Mouse (Mus musculus) CH12.LX (cell line): Measurements from ENCODE around the gene Zmat5. TPM values are rescaled to one million over a fixed set of nuclear protein-coding genes. Genes with fewer than 3 reads are reported as not detected.

Experiments
- DNase-seq: peaks from one replicate; pipeline ENCODE4 v3.0.0-alpha.2; 2013; ENCODE audit errors: extremely low read depth
- H3K27ac ChIP-seq: 2 replicates; pipeline ENCODE4 v1.5.1; 2012; ENCODE audit warnings: low read depth, mild to moderate bottlenecking, control low read depth, moderate library complexity; ENCODE audit not compliant: insufficient read depth
- H3K27me3 ChIP-seq: replicated peaks from 2 replicates; pipeline ENCODE3; 2012; ENCODE audit warnings: inconsistent platforms
- H3K36me3 ChIP-seq, 2 experiments: replicated peaks in 1 of 2; 2 replicates each; pipeline versions ENCODE3 to v1.6.1; 2012; ENCODE audit warnings: inconsistent platforms in 1 of 2, low read length in 1 of 2, mild to moderate bottlenecking in 1 of 2, mixed read lengths in 1 of 2, moderate library complexity in 1 of 2; ENCODE audit not compliant: control insufficient read depth in 1 of 2, insufficient read depth in 1 of 2
- H3K4me1 ChIP-seq, 2 experiments: 2 replicates each; pipeline ENCODE4 v1.6.1; 2012; ENCODE audit warnings: inconsistent platforms in 1 of 2, moderate library complexity in 1 of 2; ENCODE audit not compliant: insufficient read depth in 2 of 2, control insufficient read depth in 1 of 2
- H3K4me2 ChIP-seq: 2 replicates; pipeline ENCODE4 v1.6.1; 2012; ENCODE audit warnings: low read depth, mild to moderate bottlenecking, control low read depth; ENCODE audit not compliant: poor library complexity, insufficient read depth, severe bottlenecking
- H3K4me3 ChIP-seq, 3 experiments: fragments of 150-350 bp in 1 of 3; sonication (generic) in 1 of 3; replicated peaks in 1 of 3; 2 replicates each; pipeline versions ENCODE3 to v1.5.1; 2011 to 2012; ENCODE audit warnings: low read depth in 2 of 3, low read length in 2 of 3, mild to moderate bottlenecking in 2 of 3, moderate library complexity in 2 of 3, control low read depth in 1 of 3, improper control_type of control experiment in 1 of 3, inconsistent platforms in 1 of 3, mixed read lengths in 1 of 3; ENCODE audit not compliant: poor library complexity in 1 of 3
- H3K79me2 ChIP-seq: replicated peaks from 2 replicates; pipeline ENCODE4 v1.6.1; 2012; ENCODE audit warnings: mild to moderate bottlenecking, moderate library complexity; ENCODE audit not compliant: control insufficient read depth, poor library complexity, insufficient read depth, severe bottlenecking; ENCODE audit errors: extremely low read depth
- H3K9ac ChIP-seq: 2 replicates; pipeline ENCODE4 v1.6.1; 2012; ENCODE audit warnings: low read depth, mild to moderate bottlenecking, control low read depth, moderate library complexity; ENCODE audit not compliant: insufficient read depth
- H3K9me3 ChIP-seq: replicated peaks from 2 replicates; pipeline ENCODE3; 2012; ENCODE audit warnings: low read length, inconsistent platforms, mixed read lengths
- BHLHE40 ChIP-seq: IDR thresholded peaks from 2 replicates; pipeline ENCODE4 v1.6.1; 2011; ENCODE audit warnings: mild to moderate bottlenecking, low read depth, low read length, improper control_type of control experiment
- CHD1 ChIP-seq: IDR thresholded peaks from 2 replicates; pipeline ENCODE4 v1.6.1; 2012; ENCODE audit warnings: low read depth, low read length, improper control_type of control experiment, inconsistent platforms
- CHD2 ChIP-seq: IDR thresholded peaks from 2 replicates; pipeline ENCODE4 v1.6.1; 2011; ENCODE audit warnings: low read length, improper control_type of control experiment
- E2F4 ChIP-seq: IDR thresholded peaks from 2 replicates; pipeline ENCODE4 v1.6.1; 2011; ENCODE audit warnings: low read depth, low read length, improper control_type of control experiment; ENCODE audit not compliant: insufficient replicate concordance
- ETS1 ChIP-seq: conservative IDR thresholded peaks from 2 replicates; pipeline ENCODE4 v1.6.1; 2012; ENCODE audit warnings: low read depth, mild to moderate bottlenecking, inconsistent platforms, low read length, improper control_type of control experiment, moderate library complexity
- IRF4 ChIP-seq: IDR thresholded peaks from 2 replicates; pipeline ENCODE4 v1.6.1; 2014; ENCODE audit warnings: low read depth, mild to moderate bottlenecking, inconsistent platforms, low read length, improper control_type of control experiment
- JUN ChIP-seq: IDR thresholded peaks from 2 replicates; pipeline ENCODE4 v1.6.1; 2011; ENCODE audit warnings: low read depth, mild to moderate bottlenecking, low read length, improper control_type of control experiment, moderate library complexity; ENCODE audit not compliant: insufficient read depth
- JUND ChIP-seq: conservative IDR thresholded peaks from 2 replicates; pipeline ENCODE4 v1.6.1; 2011; ENCODE audit warnings: low read depth, low read length, improper control_type of control experiment
- MAZ ChIP-seq: IDR thresholded peaks from 2 replicates; pipeline ENCODE4 v1.6.1; 2012; ENCODE audit warnings: low read depth, mild to moderate bottlenecking, inconsistent platforms, low read length, improper control_type of control experiment, moderate library complexity
- MEF2A ChIP-seq: IDR thresholded peaks from 2 replicates; pipeline ENCODE4 v1.6.1; 2014; ENCODE audit warnings: low read depth, mild to moderate bottlenecking, inconsistent platforms, low read length, improper control_type of control experiment, borderline replicate concordance
- NRF1 ChIP-seq: IDR thresholded peaks from 2 replicates; pipeline ENCODE4 v1.6.1; 2014; ENCODE audit warnings: low read depth, mild to moderate bottlenecking, inconsistent platforms, low read length, improper control_type of control experiment, moderate library complexity
- PAX5 ChIP-seq: IDR thresholded peaks from 2 replicates; pipeline ENCODE4 v1.6.1; 2012; ENCODE audit warnings: low read length, inconsistent platforms, mixed read lengths
- POLR2AphosphoS2 ChIP-seq: IDR thresholded peaks from 2 replicates; pipeline ENCODE4 v1.6.1; 2011; ENCODE audit warnings: low read depth, low read length, improper control_type of control experiment
- RAD21 ChIP-seq: IDR thresholded peaks from 2 replicates; pipeline ENCODE4 v1.6.1; 2011; ENCODE audit warnings: low read depth, mild to moderate bottlenecking, low read length, improper control_type of control experiment, moderate library complexity
- RCOR1 ChIP-seq: conservative IDR thresholded peaks from 2 replicates; pipeline ENCODE4 v1.6.1; 2012; ENCODE audit warnings: low read depth, mild to moderate bottlenecking, inconsistent platforms, low read length, improper control_type of control experiment
- SIN3A ChIP-seq: IDR thresholded peaks from 2 replicates; pipeline ENCODE4 v1.6.1; 2012; ENCODE audit warnings: low read length, improper control_type of control experiment, inconsistent platforms
- SMC3 ChIP-seq: IDR thresholded peaks from 2 replicates; pipeline ENCODE4 v1.6.1; 2011; ENCODE audit warnings: low read depth, low read length, improper control_type of control experiment
- TBP ChIP-seq: conservative IDR thresholded peaks from 2 replicates; pipeline ENCODE4 v1.6.1; 2011; ENCODE audit warnings: low read depth, low read length, improper control_type of control experiment
- TCF12 ChIP-seq: IDR thresholded peaks from 2 replicates; pipeline ENCODE4 v1.6.1; 2014; ENCODE audit warnings: low read depth, mild to moderate bottlenecking, inconsistent platforms, low read length, improper control_type of control experiment
- UBTF ChIP-seq: IDR thresholded peaks from 2 replicates; pipeline ENCODE4 v1.6.1; 2012; ENCODE audit warnings: low read depth, mild to moderate bottlenecking, inconsistent platforms, low read length, improper control_type of control experiment, moderate library complexity
- USF1 ChIP-seq: IDR thresholded peaks from 2 replicates; pipeline ENCODE4 v1.6.1; 2014; ENCODE audit warnings: low read depth, mild to moderate bottlenecking, inconsistent platforms, low read length, improper control_type of control experiment
- ZKSCAN1 ChIP-seq: IDR thresholded peaks from 2 replicates; pipeline ENCODE4 v1.6.1; 2012; ENCODE audit warnings: low read depth, inconsistent platforms, low read length, improper control_type of control experiment, borderline replicate concordance
- ZNF384 ChIP-seq: IDR thresholded peaks from 2 replicates; pipeline ENCODE4 v1.6.1; 2012; ENCODE audit warnings: low read depth, low read length, improper control_type of control experiment, inconsistent platforms
- dilution Hi-C: fragments of 300-500 bp; cut with MboI; formaldehyde crosslinking; loops from 2 replicates; pipeline ENCODE4 v1.14.3; 2020; ENCODE audit warnings: low sequenced_read_pairs; ENCODE audit not compliant: extremely low pct_unique_long_range_greater_than_20kb, extremely low pct_ligation_motif_present
- in situ Hi-C: fragments of 300-500 bp; cut with MboI; formaldehyde crosslinking; loops from 3 replicates; pipeline ENCODE4 v1.14.3; 2019; ENCODE audit warnings: low sequenced_read_pairs, low pct_ligation_motif_present, low pct_unique_long_range_greater_than_20kb, mixed read lengths
- polyA plus RNA-seq: library from polyadenylated mRNA; unstranded; fragments of >175 nt; gene quantifications from 2 replicates; pipeline ENCODE4 v1.2.1, GENCODE M21; 2012; ENCODE audit warnings: low read depth; ENCODE audit not compliant: insufficient read length
- total RNA-seq, 2 experiments: library from RNA; depleted of rRNA; stranded (reverse); fragments of 300-350 nt in 1 of 2; fragments of >200 nt in 1 of 2; gene quantifications; 2 replicates each; pipeline ENCODE4 v1.2.3; 2012 to 2014

Gene Zmat5
- total and polyA plus RNA-seq, 3 experiments, result 35.9 to 75.2 (median 51.4) TPM

- Histone ChIP-seq H3K9me3 (peaks cover 8% of the 10 kb centered on the region), H3K27ac (no peak overlapping the region), H3K27me3 (peaks cover 6% of the 10 kb centered on the region), H3K4me1 (peaks cover 4 to 32% of the 10 kb centered on the region in 2 experiments; a peak in 3 of 4 replicates), H3K36me3 (peaks cover 0 to 1% of the 10 kb centered on the region in 2 experiments), H3K79me2 (no peaks in the 10 kb centered on the region), H3K9ac (no peak overlapping the region), H3K4me3 (no peak overlapping the region), H3K4me2 (no peak overlapping the region)
- TF ChIP-seq SMC3 (no peak), CHD2 (no peak), NRF1 (no peak), SIN3A (no peak), ETS1 (no peak), ZNF384 (no peak), TCF12 (no peak), JUN (no peak), IRF4 (no peak), RAD21 (no peak), USF1 (no peak), BHLHE40 (no peak), CHD1 (no peak), PAX5 (no peak), UBTF (no peak), MAZ (no peak), JUND (no peak), ZKSCAN1 (no peak), RCOR1 (no peak)
- in situ Hi-C loops (no loop called here), dilution Hi-C loops (no loop called here)
- no peak for DNase-seq
These were observed 50.4 kb downstream of the Zmat5 start for GRCm38 (mm10) chr11:4754867-4755266.

- no peak for DNase-seq
- Histone ChIP-seq H3K27ac (no peak overlapping the region), H3K27me3 (peaks cover 2% of the 10 kb centered on the region), H3K9me3 (peaks cover 8% of the 10 kb centered on the region), H3K4me2 (no peak overlapping the region), H3K9ac (no peak overlapping the region), H3K79me2 (no peaks in the 10 kb centered on the region), H3K4me3 (no peak overlapping the region), H3K4me1 (peaks cover 4 to 45% of the 10 kb centered on the region in 2 experiments; a peak in 3 of 4 replicates), H3K36me3 (peaks cover 0 to 1% of the 10 kb centered on the region in 2 experiments)
- TF ChIP-seq MEF2A, result no peak
- no peak for TF ChIP-seq TBP
- TF ChIP-seq E2F4, result no peak
- no peak for TF ChIP-seq JUN
- TF ChIP-seq MAZ, result no peak
- no peak for TF ChIP-seq POLR2AphosphoS2
- no peak for TF ChIP-seq TCF12
- in situ Hi-C loops (no loop called here), dilution Hi-C loops (no loop called here)
These were observed 52.0 kb downstream of the Zmat5 start for GRCm38 (mm10) chr11:4756460-4756859.
